Mouse (Mus musculus) small intestine, adult 2 months (tissue): ENCODE data around the gene Pbld2.

Experiments
- CTCF ChIP-seq: fragments of 200-500 bp; IDR thresholded peaks from 2 replicates; pipeline ENCODE4 v1.5.1; 2012; ENCODE audit warnings: low read depth, mild to moderate bottlenecking, control low read depth, inconsistent platforms, low read length, moderate library complexity, mixed read lengths; ENCODE audit not compliant: insufficient replicate concordance, insufficient read length; ENCODE audit errors: extremely low read depth
- POLR2A ChIP-seq: fragments of 200-500 bp; IDR thresholded peaks from 2 replicates; pipeline ENCODE4 v1.6.1; 2012; ENCODE audit warnings: low read depth, mild to moderate bottlenecking, control low read depth, inconsistent platforms, low read length, moderate library complexity

GRCm38 (mm10) chr10:63023121-63023748 lies 880 bp upstream of the Pbld2 start:
- TF ChIP-seq POLR2A, result no peak
- TF ChIP-seq CTCF, result no peak
